In genomic region chr16:31286801-31287488, GRCm38 (mm10) we compare ENCODE assay signal across 13 mouse cellular contexts.
"Had no signal": no experiment of that assay in that cellular context is flagged by ENCODE, and none has a peak within 500 bp of the region (broad histone marks: within the 10 kb centered on the region; RNA-seq: fewer than 3 reads in every experiment).

No protein-coding gene starts in this region.

- H3K27ac ChIP-seq: limb, embryonic 15.5 days; liver, embryonic 13.5 days; midbrain, embryonic 12.5 days had no signal

- DNase-seq: kidney, adult 18-20 months; kidney, postnatal 10 days; kidney, postnatal 4 days; liver, embryonic 13.5 days; lung, adult 18-20 months; lung, postnatal 36 days; spleen, adult 18-20 months; thymus, postnatal 4 days had no signal

- ATAC-seq: midbrain, embryonic 16.5 days had no signal

- H3K4me3 ChIP-seq: layer of hippocampus, adult 2 months; limb, embryonic 15.5 days; liver, embryonic 13.5 days; megakaryocyte, embryonic 14.5 days; midbrain, embryonic 12.5 days had no signal
